Mouse (Mus musculus) liver, embryonic 14.5 days (tissue): ENCODE data around the gene Vmn1r195.

ENCODE experiments used
- CTCF ChIP-seq: IDR thresholded peaks from 2 replicates; pipeline ENCODE4 v1.5.1; 2016; ENCODE audit warnings: antibody characterized with exemption, low read depth, control low read depth
- EP300 ChIP-seq: IDR thresholded peaks from 2 replicates; pipeline ENCODE4 v1.6.1; 2016; ENCODE audit warnings: antibody characterized with exemption, low read depth

DNA sequence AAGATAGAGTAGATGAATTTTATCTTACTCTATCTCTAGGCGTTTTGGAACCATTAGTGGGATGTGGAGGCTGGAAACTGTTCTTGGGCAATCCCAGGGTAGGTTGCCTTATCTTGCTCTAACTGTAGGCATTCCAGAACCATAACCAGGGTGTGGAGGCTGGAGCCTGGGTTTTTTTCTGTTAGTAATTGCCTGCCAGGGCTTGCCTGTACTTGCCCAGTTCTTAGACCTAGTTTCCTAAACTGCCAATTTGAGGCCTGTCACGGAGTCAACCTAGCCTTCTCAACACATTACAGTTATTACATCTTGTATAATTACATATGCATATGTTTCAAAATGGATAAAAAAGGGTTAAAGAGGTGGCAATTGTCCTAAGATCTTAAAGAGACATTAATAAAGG, 47.0 kb downstream of the Vmn1r195 start:
- no peak for TF ChIP-seq CTCF
- no peak for TF ChIP-seq EP300
